Mouse (Mus musculus) kidney, postnatal 0 days (tissue): ENCODE measurements at regions not wholly inside any gene's neighbourhood (a gene's known extent, or its start where the extent isn't known, plus 50 kb on each side); places are given as distances from the start of the nearest gene placed in this dataset.

Experiments used
- ATAC-seq: fragments of 200-750 bp; cut with Nextera tagmentation; replicated peaks from 2 replicates; pipeline ENCODE4 v1.8.0; 2017; ENCODE audit warnings: low read depth, moderate number of reproducible peaks, moderate TSS enrichment, moderate library complexity; ENCODE audit not compliant: low FRiP score
- DNase-seq: peaks from one replicate; pipeline ENCODE4 v3.0.0-alpha.2; 2016; ENCODE audit warnings: low spot score
- H3K27ac ChIP-seq: fragments of 300-500 bp; sonication (generic); 2 replicates; pipeline ENCODE4 v1.5.1; 2014; ENCODE audit warnings: mild to moderate bottlenecking
- H3K27me3 ChIP-seq: fragments of 300-500 bp; sonication (generic); 2 replicates; pipeline ENCODE4 v1.6.1; 2014; ENCODE audit warnings: low read length, mixed read lengths; ENCODE audit not compliant: insufficient read depth
- H3K36me3 ChIP-seq: fragments of 300-500 bp; sonication (generic); 2 replicates; pipeline ENCODE4 v1.6.1; 2014; ENCODE audit warnings: low read length, mixed read lengths; ENCODE audit not compliant: insufficient read depth
- H3K4me1 ChIP-seq: fragments of 300-500 bp; sonication (generic); replicated peaks from 2 replicates; pipeline ENCODE4 v1.6.1; 2014; ENCODE audit warnings: antibody characterized with exemption, low read length, mixed read lengths; ENCODE audit not compliant: insufficient read depth
- H3K4me2 ChIP-seq: fragments of 300-500 bp; sonication (generic); 2 replicates; pipeline ENCODE4 v1.6.1; 2014; ENCODE audit warnings: mild to moderate bottlenecking, low read length, moderate library complexity, mixed read lengths
- H3K4me3 ChIP-seq: fragments of 300-500 bp; sonication (generic); replicated peaks from 2 replicates; pipeline ENCODE4 v1.5.1; 2014; ENCODE audit warnings: low read depth, low read length
- H3K9ac ChIP-seq: fragments of 300-500 bp; sonication (generic); 2 replicates; pipeline ENCODE4 v1.6.1; 2014; ENCODE audit warnings: low read depth, low read length
- H3K9me3 ChIP-seq: fragments of 300-500 bp; sonication (generic); replicated peaks from 2 replicates; pipeline ENCODE4 v1.6.1; 2016; ENCODE audit warnings: low read length, inconsistent platforms, mixed read lengths
- CTCF ChIP-seq: IDR thresholded peaks from 2 replicates; pipeline ENCODE4 v1.5.1; 2016; ENCODE audit warnings: antibody characterized with exemption, low read depth, mild to moderate bottlenecking, moderate library complexity
- WGBS: fragments of 180-500 bp; shearing (Covaris S2); extraction: QIAGEN DNeasy Blood & Tissue Kit; methylation state at CpG from one replicate; pipeline ENCODE4 v1.1.7; 2014; 5-methylcytosine and 5-hydroxymethylcytosine counted together

DNA sequence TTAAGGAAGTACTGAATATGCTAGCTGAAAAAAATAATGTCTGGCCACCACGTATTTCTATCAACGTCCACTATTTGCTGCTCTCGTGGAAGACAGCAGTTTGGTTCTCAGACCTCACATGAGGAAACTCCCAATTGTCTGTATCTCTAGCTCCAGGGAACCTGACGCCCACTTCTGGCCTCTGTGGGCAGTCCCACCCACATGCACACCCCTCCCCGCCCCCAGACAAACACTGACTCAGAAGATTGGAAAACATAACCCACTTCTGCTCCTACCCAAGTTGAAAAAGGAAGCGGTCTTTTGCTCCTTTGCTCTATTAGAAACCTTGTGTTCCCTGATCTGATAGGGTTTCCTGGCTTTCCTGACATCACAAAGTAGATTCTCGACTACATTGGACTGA, 99.9 kb upstream of the Ccdc54 start:
- Histone ChIP-seq H3K4me2 (no peak overlapping the region), H3K27ac (no peak overlapping the region), H3K4me3 (no peak overlapping the region), H3K9ac (no peak overlapping the region), H3K9me3 (no peaks in the 10 kb centered on the region), H3K4me1 (no peaks in the 10 kb centered on the region), H3K27me3 (no peaks in the 10 kb centered on the region), H3K36me3 (no peaks in the 10 kb centered on the region)
- ATAC-seq = no peak
- no peak for DNase-seq
- no peak for TF ChIP-seq CTCF
- 78% methylated on average over 7 of the region's 7 CpGs for WGBS

DNA sequence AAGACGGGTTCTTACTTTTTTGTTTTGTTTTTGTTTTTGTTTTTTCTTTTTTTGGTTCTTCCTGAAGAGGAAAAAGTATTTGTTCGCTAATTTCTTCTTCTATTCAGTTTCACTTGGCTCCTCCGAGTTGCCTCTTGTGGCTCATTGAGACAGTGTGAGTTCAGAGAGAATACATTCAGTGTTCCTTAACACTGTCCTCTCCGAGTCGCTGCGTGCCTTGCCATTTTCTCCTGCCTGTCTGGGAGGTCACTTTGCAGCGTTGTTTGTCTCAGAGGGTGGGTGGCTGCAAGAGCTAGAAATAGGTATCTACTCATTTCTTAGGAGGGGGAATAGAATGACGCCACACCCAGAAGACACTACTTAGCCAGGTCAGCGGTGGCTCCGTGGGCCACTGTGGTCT, 98.6 kb upstream of the Ccdc54 start:
- no peak for DNase-seq
- Histone ChIP-seq H3K27me3 (no peaks in the 10 kb centered on the region), H3K4me1 (no peaks in the 10 kb centered on the region), H3K9ac (0 out of 2 replicates have a peak overlapping the region, but pooled peaks have one; percentile 9), H3K9me3 (no peaks in the 10 kb centered on the region), H3K4me3 (peak overlapping the region; percentile 23; the same call in 1 of the 2 replicates), H3K27ac (no peak overlapping the region), H3K4me2 (peak overlapping the region; percentile 55), H3K36me3 (no peaks in the 10 kb centered on the region)
- 54% methylated on average over 10 of the region's 10 CpGs for WGBS
- no peak for TF ChIP-seq CTCF
- no peak for ATAC-seq

DNA sequence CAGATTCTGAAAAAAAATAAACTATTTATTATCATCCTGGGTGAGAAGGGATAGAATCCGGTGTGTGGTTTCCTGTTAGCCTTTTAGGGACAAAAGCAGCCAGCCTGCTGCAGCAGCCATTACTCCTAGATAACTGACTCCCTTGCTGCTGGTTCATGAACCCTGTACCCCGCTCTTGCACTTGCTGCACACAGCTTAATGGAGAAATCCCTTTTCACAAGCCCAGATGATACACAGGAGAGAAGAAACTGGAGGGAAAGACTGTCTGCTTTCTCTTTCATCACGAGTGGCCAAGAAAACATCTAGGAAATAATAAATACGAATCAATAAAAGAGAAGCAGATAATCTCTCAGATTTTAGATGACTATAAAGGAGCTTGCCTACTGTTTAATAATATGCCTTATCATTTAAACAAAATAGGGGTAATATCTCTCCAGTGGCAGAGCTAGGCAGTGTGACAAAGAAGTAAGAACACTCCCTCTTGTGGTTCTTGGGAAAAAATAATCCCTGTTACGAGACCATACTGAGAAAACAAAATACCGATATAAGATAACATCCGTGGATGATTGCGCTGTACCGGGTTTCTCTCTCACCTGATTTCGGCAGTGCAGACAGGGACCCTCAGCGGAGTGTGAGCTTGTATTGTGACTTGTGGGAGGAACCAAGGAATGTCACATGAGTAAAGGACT, 98.0 kb upstream of the Ccdc54 start:
- 48% methylated on average over 11 of the region's 11 CpGs for WGBS
- Histone ChIP-seq H3K4me3 (peak overlapping the region; percentile 23; the same call in 1 of the 2 replicates), H3K36me3 (no peaks in the 10 kb centered on the region), H3K27ac (no peak overlapping the region), H3K9ac (0 out of 2 replicates have a peak overlapping the region, but pooled peaks have one; percentile 9), H3K4me2 (peak overlapping the region; percentile 55), H3K4me1 (no peaks in the 10 kb centered on the region), H3K27me3 (no peaks in the 10 kb centered on the region), H3K9me3 (no peaks in the 10 kb centered on the region)
- DNase-seq = peak; percentile 69
- TF ChIP-seq CTCF = peak; percentile 68
- ATAC-seq = no peak

DNA sequence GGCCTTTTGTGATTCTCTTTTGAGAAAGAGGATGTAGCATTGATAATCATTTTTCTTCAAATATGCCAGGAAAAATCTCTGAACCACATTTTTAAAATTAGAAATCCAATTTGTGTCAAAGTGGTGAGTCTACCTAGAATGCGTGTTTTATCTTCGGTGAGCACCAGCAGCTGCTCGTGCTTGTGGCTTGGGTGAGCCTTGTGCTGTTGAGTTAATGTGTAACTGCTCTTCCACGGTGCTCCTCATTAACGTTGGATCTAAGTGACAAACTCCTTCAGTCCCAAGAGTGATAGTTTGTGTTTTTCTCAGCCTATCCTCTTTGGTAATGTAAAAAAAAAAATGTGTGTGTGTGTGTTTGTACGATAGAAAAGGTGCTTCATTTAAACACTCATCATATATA, 88.7 kb upstream of the Ccdc54 start:
- no peak for DNase-seq
- no peaks in the 10 kb centered on the region for H3K36me3 ChIP-seq
- 58% methylated on average over 6 of the region's 6 CpGs for WGBS
- no peak for ATAC-seq
- H3K4me1 ChIP-seq = no peaks in the 10 kb centered on the region
- no peak for TF ChIP-seq CTCF
- no peak overlapping the region for H3K4me2 ChIP-seq
- no peak overlapping the region for H3K27ac ChIP-seq
- no peaks in the 10 kb centered on the region for H3K27me3 ChIP-seq
- H3K9ac ChIP-seq = no peak overlapping the region
- H3K9me3 ChIP-seq = no peaks in the 10 kb centered on the region
- H3K4me3 ChIP-seq = no peak overlapping the region

DNA sequence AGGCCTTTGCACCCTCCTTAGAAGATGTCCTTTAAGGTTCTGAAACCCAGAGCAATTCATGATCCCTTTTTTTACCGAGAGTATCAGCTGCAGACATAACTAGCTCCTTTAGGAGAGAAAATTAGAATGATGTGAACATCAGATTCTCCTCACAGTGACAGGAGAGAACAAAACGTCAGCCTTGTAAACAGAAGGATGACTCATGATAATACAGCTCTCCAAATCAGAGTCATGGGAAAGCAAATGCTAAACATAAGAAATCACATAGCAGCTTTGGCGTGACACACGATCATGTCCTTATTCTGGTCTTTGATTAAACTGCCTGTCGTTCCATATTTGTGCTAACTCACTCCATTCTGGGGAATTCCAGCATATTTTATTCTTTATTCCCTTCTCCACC, 82.4 kb upstream of the Ccdc54 start:
- Histone ChIP-seq H3K27ac (no peak overlapping the region), H3K4me1 (no peaks in the 10 kb centered on the region), H3K9me3 (no peaks in the 10 kb centered on the region), H3K36me3 (no peaks in the 10 kb centered on the region), H3K27me3 (no peaks in the 10 kb centered on the region), H3K4me3 (no peak overlapping the region), H3K4me2 (no peak overlapping the region), H3K9ac (no peak overlapping the region)
- ATAC-seq (no peak), DNase-seq (no peak)
- TF ChIP-seq CTCF = no peak
- WGBS = 79% methylated on average over 5 of the region's 5 CpGs

DNA sequence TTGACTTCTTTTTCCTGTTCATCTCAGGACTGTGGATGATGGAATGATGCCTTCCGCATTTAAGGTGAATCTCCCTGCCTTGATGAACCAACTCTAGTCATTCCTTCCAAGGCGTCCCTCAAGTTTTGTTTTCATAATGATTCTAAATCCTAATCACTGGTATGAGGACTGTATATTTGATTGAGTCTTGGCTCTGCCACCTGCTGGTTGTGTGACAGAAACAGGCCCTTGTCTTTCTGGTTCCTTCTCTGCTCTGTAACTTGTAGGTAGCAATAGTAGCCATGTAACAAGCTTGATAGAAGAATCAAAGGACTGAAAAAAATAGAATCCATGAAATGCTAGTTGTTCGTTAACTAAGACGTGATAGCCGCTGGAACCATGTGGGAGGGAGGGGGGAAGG, 81.8 kb upstream of the Ccdc54 start:
- TF ChIP-seq CTCF = peak; percentile 62
- Histone ChIP-seq H3K36me3 (no peaks in the 10 kb centered on the region), H3K27me3 (no peaks in the 10 kb centered on the region), H3K27ac (no peak overlapping the region), H3K9ac (no peak overlapping the region), H3K4me1 (no peaks in the 10 kb centered on the region), H3K4me3 (no peak overlapping the region), H3K9me3 (no peaks in the 10 kb centered on the region), H3K4me2 (no peak overlapping the region)
- WGBS = 60% methylated on average over 5 of the region's 5 CpGs
- DNase-seq (peak; percentile 21), ATAC-seq (no peak)

DNA sequence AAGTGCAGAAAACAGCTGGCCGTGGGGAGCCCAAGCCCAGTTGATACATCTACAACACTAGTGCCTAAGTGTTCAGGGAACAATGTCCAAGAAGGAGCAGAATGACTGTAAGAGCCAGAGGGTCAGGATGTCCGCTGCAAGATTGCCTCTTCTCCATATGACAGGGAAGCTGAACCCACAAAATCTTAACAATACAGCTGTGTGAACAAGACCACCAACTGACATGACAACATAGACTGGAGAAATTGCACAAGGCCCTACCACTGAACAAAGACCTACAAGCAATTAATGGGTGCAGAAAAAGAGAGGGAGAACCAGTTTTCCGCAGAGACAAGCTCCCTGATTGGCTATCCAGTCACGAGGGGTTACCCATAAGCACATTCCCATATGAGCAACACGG, 80.2 kb upstream of the Ccdc54 start:
- Histone ChIP-seq H3K9ac (no peak overlapping the region), H3K4me3 (no peak overlapping the region), H3K4me2 (no peak overlapping the region), H3K36me3 (no peaks in the 10 kb centered on the region), H3K27ac (no peak overlapping the region), H3K4me1 (no peaks in the 10 kb centered on the region), H3K9me3 (no peaks in the 10 kb centered on the region), H3K27me3 (no peaks in the 10 kb centered on the region)
- 90% methylated on average over 5 of the region's 5 CpGs for WGBS
- ATAC-seq (no peak), DNase-seq (no peak)
- no peak for TF ChIP-seq CTCF
